Mouse (Mus musculus) monocyte, adult 2 months (primary cell): ENCODE results near the gene Borcs6.

Experiments
- DNase-seq, 2 experiments: peaks; one replicate each; pipeline ENCODE4 v3.0.0; 2022; ENCODE audit warnings: low spot score in 2 of 2, low read depth in 1 of 2

The Borcs6 gene

DNA sequence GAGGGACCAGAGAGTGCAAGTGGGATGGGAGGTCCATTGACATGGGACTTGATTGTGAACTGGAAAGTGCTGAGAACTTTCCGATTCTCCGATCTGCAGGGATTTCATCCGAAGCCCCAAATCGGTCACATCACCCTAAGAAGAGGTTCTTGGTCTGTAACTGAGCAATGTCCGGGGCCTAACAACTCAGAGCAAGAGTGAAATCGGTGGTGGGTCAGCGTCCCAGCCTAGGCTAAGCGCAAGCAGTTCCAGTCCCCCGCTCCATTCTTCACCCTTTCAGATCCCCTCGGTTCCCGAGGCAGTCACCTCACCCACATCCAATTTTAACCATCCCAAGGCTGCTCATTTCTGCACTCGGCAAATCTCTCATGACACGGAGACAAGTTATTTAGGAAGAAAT is 10.6 kb downstream of the Borcs6 start:
- DNase-seq: no peak

DNA sequence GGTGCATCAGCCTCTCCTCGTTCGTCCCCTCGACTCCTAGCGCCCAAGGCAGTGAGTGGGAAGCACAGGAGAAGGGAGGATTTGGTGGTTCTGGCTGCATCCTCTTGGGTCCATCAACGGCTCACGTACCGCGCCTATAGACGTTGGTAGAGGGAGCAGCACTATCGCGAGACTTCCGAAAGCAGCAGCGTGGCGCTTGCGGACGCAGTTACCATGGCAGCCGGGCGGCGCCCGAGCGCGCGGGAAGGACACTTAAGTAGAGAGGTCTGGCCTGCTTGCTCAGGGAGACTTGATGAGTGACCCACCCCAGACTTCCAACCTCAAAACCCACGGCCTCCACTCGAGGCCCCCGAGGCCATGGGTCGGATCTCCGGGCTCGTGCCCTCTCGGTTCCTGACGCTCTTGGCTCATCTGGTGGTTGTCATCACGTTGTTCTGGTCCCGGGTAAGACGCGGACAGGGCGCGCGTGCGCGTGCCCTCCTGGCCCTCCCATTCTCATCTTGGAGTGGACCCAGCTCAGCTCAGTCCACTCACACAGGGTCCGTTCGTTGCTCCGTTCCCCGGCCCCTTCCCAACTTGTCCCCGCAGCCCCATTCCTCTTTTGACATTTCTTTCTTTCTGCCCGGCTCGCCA is 11.2 kb downstream of the Borcs6 start, which contains the start of gene Tmem107:
TSS of gene Tmem107 (plus strand) at position 217 of the 633 bp plus-strand sequence.
- peak; percentile 73 to 84 for DNase-seq

DNA sequence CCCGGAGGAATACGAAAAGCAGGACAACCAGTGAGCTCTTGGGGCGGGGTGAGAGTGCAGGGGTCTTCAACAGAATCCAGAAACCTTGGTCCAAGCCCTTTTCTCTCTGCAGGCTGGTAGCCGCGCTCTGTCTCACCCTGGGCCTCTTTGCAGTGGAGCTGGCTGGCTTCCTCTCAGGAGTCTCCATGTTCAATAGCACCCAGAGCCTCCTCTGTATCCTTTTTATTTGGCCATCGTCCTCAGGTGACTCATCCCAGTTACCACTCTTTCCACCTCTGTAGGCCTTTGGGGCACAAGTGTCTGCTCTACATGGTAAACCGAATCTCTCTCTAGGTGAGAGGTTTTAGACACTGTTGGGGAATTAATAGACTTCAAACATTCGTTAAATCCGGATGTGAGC is 11.7 kb downstream of the Borcs6 start:
- no peak for DNase-seq

DNA sequence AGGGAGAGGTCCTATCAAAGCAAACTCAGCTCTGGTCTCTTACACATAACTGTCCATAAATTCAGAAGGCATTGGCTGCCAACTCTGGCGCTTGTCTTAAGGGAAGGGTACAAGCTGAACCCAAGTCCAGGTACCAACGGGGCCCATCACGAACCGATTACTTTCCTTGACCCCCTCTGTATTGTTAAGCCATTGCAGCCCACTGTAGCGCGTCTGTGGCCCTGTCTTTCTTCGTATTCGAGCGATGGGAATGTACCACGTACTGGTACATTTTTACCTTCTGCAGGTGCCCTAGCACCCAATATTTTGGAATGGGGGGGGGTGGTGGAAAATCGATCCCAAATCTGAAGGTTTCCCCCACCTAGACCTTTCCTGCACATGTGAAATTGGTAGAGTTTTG is 12.7 kb downstream of the Borcs6 start:
- DNase-seq: no peak

DNA sequence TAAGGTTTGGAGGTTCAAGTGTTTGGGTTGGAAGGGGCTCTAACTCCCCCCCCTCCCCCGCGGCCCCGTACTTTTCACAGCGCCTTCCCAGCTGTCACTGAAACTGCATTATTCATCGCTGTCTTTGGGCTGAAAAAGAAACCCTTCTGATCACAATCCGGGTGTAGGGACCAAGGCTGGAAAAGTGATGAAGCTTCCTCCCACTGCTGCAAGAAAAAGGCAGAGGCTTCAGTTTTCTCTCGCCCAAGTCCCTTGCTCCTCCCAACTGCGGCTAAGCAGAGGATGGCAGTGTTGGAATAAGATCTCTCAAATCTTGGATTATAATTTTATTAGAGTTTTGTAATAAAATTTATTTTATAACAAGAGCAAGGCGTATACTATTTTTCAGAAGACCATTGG is 13.1 kb downstream of the Borcs6 start:
- no peak for DNase-seq

DNA sequence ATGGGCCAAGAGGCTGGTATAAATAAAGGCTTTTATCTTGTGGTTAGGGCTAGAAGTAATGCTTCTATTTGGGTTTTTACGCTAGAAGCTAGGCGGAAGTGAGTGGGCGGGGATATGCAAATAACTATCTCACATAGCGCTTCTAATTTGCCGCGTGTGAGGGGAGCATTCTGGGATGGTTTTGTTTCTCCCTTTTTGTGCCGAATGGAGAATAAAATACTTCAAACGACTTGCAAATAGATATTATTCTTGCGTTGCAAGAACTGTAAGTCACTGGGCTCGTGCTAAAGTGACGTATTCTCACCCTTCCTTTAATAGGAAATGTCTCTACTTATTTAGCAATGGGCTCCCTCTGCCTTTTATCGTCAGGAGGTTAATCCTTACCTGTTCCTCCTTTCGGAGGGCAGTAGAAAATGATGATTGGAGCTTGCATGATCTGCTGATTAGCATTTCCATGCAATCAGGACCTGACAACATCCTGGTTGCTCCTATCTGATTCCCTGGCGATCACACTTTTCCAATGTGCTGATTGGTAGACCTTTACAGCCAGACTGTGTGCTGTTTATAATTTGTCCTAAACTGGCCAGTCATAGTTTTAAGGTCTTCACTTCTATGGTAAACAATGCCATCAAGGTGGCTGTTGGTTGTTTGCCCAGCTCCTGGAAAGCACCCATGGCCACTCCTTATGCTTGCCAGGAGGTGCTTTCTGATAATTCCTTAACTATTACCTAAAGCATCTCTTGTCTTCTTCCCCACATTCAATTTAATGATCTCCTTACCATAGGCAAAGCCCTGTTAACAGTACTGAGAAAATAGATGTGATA is 13.8 kb downstream of the Borcs6 start:
- peak in 1 of 2 experiments; percentile 80 for DNase-seq

DNA sequence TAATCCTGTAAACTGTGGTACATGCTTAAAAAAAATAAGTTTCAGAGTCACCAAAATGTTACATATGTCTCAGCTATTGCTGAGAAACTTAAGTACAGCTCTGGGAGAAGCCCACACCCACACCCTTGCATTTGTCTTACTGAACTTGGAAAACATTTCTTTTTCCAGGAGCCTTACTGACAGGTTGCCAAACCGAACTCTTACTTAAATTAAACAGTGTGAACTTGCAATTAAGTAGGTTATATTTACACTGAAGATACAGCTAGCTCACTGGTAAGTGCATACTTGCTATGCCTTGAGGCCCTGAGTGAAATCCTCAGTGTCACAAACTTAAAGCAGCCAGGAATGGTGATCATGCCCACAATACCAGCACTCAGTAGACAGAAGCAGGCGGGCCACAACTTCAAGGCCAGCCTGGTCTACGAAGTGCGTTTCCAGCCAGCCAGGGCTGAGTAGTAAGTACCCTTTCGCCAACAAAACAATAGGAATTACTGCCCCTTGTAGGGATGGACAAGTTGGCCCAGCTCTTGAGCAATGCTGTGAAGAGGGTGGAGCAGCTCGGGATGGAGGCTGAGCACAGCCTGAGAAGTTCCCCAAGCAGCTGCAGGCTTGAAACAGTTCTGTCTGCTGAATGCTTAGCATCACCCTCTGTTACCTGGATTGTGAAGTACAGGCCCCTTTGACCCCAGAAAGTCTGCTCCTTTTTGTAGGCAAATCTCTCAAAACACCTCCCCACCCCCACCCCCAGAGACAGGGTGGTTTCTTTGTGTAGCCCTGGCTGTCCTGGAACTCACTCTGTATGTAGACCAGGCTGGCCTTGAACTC is 14.6 kb downstream of the Borcs6 start:
- DNase-seq: no peak

DNA sequence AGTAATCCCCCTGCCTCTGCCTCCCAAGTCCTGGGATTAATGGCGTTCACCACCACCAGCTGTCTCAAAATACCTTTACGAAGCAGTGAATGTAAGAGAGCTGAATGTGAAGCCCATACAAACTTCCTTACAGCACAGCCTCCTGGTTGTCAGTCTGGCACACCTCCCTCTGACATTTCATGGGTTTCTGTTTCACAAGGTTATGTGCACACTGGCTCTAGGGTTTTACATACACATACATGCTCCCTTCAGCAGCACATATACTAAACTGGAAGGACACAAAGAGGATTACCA is 15.2 kb downstream of the Borcs6 start:
- no peak for DNase-seq

DNA sequence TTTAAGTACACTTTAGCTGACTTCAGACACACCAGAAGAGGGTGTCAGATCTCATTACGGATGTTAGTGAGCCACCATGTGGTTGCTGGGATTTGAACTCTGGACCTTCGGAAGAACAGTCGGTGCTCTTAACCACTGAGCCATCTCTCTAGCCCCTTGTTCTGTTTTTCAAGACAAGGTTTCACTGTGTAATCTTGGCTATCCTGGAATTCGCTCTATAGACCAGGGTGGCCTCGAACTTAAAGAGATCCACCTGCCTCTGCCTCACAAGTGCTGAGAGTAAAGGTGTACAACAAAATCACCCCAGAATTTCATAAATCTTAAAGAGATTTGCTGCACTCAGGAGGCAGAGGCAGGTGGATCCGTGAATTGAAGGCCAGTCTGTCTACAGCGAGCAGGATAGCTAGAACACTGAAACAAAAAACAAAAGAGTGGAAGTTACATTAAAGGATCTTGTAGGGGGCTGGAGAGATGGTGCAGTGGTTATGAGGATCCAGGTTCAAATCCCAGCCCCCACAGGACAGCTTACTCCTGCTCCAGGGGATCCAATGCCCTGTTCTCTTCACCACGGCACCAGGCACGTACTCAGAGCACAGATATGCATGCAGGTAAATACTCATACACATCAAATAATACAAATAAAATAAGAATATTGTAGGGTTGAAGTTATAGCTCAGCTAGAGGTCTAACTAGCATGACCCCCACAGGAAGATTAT is 16.4 kb downstream of the Borcs6 start:
- no peak for DNase-seq

DNA sequence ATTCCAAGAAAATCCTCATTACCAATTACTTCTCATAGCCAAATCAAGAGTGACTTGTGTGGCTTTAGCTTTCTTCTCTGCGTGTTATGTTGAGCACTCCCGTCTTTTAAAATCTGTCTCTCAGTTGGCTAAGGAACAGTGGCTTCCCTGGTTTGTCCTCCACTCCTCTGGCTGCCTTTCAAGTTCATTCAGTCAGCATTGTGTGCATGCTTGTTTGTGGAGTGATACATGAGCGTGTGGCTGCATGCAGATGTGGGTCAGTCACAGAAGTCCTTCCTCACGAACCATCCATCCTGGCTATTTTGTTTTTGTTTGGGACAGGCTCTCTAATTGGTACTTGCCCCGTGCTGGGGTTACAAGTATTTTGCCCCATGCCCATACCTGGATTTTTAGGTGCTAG is 17.1 kb downstream of the Borcs6 start:
- no peak for DNase-seq

DNA sequence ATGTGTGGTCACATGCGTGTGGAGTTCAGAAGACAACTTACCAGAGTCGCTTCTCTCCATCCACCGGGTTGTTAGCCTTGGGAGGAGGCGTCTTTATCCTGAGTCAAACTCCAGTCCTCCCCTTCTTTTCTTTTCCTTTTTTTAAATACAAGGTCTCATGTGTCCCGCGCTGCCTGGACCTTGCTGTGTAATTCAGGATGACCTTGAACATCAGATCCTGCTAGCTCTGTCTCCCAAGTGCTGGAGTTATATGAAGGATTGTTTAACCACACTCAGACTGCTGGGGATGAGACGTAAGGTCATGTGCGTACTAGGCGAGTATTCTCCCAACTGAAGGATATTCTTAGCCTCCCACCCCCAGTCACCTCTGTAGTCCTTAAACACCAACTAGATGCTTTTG is 17.8 kb downstream of the Borcs6 start:
- DNase-seq: no peak

DNA sequence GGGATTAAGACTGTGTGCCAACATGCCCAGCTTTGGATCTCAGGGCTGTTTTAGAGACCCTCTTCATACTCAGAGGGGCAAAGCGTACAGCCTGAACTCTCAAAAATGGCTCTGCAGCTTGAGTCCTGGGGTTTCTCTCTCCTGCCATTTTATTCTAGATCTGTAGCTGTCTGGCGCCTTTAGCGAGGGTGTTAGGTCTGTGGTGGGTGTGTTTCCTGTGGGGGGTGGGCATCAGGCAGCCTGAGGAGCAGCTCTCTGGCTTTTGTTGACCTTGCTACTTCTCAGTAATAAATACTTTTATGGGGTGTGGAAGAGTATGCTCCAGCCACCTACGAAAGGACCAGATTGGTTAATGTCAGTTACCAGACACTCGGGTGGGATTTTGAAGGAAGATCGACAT is 18.5 kb downstream of the Borcs6 start:
- DNase-seq: no peak

DNA sequence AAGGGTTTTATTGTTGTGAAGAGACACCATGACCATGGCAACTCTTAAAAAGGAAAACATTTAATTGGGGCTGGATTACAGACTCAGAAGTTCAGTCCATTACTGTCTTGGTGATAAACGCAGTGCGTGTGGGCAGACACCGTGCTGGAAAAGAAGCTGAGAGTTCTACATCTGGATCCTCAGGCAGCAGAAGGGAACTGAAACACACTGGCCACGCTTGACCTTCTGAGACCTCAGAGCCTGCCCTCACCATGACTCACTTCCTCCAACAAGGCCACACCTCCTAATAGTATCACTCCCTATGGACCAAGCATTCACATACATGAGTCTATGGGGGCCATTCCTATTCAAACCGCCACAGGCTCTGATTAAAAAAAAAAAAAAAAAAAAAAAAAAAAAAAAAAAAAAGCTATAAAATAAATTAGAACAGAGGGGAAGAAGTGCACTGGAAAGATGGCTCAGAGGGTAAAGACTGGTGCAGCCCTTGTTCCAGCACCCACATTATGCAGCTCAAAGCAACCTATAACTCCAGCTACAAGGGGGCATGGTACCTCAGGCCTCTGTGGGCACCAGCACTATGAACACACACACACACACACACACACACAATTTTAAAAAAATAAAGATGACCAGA is 19.4 kb downstream of the Borcs6 start:
- peak in 1 of 2 experiments; percentile 55 for DNase-seq

DNA sequence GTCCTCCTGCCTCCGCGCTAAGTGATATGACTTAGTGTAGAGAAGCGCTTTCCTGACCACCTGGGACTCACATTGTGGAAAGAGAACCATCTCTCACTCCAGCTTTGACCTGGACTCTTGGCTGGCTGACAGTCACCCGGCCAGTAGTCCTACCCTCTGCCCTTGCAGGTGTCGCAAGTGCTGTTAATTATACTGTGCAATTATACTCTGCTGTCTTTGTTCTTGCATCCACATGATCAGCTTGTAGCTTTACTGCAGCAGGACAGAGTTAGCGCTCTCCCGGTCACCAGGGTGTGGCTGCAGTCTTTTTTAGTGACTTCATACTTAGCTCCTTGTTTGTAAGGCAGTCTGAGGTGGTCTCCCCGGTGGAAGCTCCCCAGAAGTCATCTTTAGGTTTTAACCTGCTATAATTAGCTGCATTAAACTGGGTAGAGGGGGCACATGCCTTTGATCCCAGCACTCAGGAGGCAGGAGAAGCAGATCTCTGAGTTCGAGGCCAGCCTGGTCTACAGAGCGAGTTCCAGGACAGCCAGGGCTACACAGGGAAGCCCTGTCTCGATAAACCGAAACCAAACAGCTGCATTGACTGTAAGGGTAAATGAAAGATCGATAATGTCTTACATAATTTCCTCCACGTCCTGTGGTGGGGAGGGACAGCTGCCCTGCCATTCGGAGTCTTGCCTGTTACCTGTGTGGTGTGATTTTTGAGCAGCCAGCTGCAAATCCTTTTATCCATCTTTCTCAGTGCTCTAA is 20.8 kb downstream of the Borcs6 start:
- DNase-seq: no peak

DNA sequence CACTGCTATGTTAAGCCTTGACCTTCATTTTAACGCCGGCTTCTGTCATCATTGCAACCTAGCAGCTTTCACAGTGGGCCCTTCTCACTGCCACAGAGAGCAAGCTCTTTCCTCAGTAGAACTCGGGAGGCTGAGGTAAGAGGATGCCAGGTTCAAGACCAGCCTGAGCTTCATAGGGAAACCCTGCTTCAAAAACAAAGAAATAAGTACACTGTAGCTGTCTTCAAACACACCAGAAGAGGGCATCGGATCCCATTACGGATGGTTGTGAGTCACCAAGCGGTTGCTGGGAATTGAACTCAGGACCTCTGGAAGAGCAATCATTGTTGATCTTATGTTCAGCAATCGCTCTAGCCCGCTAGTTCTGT is 21.3 kb downstream of the Borcs6 start:
- DNase-seq: no peak

DNA sequence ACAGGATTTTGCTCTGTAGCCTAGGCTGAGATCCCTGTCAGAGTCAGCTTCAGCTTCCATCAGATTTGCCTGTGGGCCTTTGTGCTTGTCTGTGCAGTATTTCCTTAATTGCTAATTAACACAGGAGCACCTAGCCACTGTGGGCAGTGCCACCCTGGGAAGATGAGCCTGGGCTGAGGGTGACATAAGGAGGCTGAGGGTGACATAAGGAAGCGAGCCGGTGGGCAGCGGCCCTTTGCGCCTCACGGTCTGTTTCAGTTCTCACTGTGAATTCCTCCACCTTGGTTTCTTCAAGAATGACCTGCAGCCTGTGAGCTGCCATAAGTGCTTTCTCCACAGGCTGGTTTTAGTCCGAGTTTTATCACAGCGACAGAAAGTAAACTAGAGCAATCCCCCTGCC is 22.1 kb downstream of the Borcs6 start:
- DNase-seq: no peak

DNA sequence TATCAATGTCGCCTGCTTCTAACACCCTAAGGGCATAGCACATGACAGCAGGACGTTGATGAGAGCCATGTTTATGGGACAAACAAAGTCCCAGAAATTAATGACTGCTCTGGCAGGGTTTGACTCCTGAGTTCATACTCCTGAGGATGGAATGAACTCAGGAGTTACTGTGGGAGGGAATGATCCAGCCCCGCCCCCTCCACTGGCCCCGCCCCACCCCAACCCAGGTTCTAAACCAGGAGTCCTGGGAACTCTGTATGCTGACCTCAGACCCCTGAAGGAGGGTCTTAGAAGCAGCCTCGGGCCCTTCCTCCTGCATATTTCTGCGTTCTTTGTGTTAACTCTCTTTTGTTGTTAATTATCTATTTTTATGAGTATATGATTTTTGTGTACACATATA is 26.1 kb downstream of the Borcs6 start:
- no peak for DNase-seq

DNA sequence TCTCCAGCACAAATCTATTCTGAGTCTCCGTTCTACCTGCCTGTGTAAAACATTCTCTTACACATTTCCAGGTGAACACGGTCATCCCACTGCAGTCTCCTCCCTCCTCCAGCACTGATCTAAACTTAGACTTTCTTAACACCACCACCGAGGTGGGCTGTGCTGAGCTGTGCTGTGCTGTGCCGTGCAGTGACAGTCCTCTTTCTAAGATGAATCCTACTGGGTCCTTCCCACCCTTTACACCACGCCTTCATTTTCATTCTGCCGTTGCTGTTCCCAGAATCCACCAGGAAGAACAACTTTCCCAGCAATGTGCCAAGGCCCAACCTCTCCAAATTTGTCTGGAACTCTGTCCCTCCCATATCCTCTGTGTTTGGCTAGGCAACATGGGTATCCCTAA is 26.9 kb downstream of the Borcs6 start:
- no peak for DNase-seq

DNA sequence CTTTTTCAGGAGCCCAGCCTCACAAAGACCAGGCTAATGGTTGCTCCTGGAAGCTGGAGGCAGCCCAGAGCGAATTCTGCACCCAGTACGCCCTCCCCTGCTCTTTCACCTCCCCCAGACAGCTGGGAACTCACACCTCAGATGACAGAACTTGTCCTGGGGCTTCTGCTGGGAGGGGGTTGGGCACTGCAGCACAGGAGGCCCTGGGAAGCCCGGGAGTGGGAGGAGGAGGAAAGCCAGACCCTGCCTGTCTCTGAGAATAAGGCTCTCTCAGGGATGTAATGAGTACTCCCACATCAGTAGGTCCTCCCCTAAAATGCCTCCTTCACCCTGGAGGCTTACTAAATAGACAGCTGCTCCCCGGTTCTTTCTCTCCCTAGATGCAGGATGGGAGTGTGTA is 27.6 kb downstream of the Borcs6 start:
- no peak for DNase-seq

DNA sequence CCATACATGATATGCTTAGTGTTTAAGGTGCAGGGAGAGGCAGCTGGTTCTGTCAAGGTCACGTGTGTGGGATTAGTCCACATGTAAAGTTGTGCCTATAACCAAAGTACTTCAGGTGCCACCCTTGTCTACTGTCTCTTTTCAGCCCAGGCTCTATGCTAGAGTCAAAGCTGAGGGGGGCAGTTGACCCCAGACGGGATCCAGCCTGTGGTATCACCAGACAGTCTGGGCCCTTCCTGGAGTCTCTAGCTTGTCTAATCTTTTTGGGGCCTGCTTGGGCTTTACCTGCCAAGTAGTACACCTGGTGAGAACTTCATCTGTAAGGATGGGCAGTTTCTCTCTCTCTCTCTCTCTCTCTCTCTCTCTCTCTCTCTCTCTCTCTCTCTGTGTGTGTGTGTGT is 28.1 kb downstream of the Borcs6 start:
- no peak for DNase-seq
